Mouse (Mus musculus): ENCODE results near the gene Kcnf1.

The Kcnf1 gene

DNA sequence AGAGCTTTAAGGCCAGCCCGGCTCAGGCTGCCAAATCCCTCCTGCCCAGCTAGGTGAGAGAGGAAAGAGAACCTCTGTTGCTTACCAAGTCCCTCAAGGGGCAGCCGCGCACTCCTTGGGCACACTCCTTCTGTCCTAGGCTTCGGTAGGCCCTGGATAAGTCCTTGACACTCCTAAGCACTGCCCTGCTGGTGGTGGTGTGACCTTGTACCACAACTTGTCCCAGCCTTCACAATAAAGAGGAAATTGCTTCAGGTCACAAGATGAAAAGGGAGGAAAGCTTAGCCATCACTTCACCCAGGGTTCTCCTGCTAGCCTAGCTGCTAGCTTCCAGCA lies at the start of gene Kcnf1:
TSS of gene Kcnf1 (minus strand) at position 132 of the 336 bp plus-strand sequence.
- in situ Hi-C loops (cut with MboI; ENCODE audit: low pct_unique_long_range_greater_than_20kb in 1 of 2, low sequenced_read_pairs in 2 of 2, unreplicated experiment in 1 of 2) = no loop called here

DNA sequence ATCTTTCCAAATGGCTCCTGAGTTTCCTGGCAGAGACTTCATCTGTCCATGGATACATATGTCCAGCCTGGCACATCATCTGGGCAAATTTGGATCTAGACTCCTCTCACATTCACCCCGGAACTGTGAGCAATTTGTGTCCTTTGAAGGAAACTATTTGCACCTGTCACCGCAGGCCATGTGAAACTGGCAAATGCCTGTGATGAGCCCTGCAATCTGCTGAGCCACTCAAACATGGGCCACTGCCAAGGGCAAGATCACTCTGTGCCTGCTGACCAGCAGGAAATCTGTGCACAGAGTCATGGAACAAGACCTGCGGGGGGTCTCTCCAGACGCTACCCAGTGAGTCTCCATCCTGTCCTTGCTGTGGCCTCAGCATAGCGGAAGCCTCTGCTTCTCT lies 48.3 kb upstream of the Kcnf1 start:
- in situ Hi-C loops (cut with MboI; ENCODE audit: low pct_unique_long_range_greater_than_20kb in 1 of 2, low sequenced_read_pairs in 2 of 2, unreplicated experiment in 1 of 2) = no loop called here

DNA sequence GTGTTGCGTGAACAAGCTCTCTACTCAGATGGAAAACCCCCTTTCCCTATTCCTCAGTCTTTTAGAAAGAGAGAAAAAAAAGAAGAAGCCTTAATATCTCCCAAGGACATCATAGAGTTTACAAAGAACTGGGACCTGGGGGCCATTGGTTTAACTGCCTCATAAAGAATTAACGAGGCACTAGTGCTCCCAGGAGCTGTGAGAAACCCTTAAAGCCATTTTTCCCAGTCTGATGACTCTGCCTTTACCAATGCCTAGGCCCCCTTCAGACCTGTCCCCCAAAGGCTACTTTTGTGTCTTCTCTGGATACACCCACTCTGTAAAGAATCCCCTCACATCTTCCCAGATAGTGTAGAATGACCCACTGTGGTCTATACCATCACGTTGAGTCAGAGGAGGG lies 46.4 kb upstream of the Kcnf1 start:
- in situ Hi-C loops (cut with MboI; ENCODE audit: low pct_unique_long_range_greater_than_20kb in 1 of 2, low sequenced_read_pairs in 2 of 2, unreplicated experiment in 1 of 2) = loop anchor here in 1 of 2 experiments (25.0 kb wide), 1 partner anchor 186 kb away; no protein-coding TSS in a partner anchor

DNA sequence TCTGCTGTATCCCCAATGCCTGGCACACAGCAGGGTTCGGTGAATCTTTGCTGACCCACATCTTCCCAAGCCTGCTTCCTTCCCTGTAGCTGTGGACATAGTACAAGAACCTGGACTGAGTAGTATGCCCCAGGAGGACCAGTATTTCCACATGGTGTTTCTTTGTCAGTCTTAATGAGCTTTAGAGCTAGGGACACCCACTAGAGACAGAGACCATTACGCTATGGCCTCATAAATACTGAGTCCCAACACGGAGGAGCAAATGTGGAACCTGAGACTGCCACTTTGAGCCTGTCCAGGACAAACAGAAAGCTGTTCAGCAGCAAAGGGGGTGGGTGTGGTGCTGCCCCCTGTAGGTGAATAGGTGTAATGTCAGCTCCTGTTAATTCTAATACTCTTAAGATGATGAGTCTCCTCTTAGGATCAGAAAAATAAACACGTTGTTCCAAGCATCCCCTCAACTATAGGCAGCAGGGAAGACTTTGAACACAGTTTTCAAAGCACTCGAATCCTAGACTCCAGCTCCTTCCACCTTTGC lies 45.3 kb upstream of the Kcnf1 start:
- in situ Hi-C loops (cut with MboI; ENCODE audit: low pct_unique_long_range_greater_than_20kb in 1 of 2, low sequenced_read_pairs in 2 of 2, unreplicated experiment in 1 of 2) = loop anchor here in 1 of 2 experiments (25.0 kb wide), 1 partner anchor 185 kb away; no protein-coding TSS in a partner anchor

DNA sequence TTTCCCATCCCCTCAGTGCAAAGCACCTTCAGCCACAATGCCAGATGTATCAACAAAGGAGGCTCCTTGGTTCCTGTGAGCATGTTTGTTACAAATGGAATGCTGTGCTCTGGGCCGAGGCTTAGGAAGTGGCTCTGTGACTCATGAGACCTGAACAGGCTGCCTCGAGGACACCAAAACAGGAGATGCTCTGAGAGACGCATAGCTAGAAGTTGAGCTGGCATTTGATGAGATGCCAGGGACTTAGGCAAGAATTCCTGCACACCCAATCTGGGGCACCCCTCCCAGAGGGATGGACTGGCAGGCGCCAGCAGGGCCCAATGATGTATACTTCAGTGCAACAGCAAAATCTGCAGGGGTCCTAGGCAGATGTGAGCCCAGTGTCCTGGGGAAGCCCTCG lies 43.9 kb upstream of the Kcnf1 start:
- in situ Hi-C loops (cut with MboI; ENCODE audit: low pct_unique_long_range_greater_than_20kb in 1 of 2, low sequenced_read_pairs in 2 of 2, unreplicated experiment in 1 of 2) = loop anchor here in 1 of 2 experiments (25.0 kb wide), 1 partner anchor 183 kb away; no protein-coding TSS in a partner anchor

DNA sequence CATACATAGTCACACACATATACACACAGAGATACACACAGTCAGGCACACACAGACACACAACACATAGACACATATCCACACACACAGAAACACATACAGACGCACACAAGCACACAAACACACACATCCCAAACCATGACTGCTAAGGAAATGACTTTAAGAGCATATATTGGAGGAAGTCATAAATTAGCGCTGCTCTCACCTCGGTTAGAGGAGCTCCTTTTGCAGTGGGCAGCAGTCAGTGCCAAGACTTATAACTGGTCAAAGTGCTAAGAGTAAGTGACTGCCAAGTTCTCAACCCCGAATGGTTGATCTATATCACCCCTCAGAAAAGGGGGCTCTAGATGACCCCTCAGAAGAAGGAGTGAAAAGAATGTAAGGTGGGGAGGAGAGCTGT lies 42.4 kb upstream of the Kcnf1 start:
- in situ Hi-C loops (cut with MboI; ENCODE audit: low pct_unique_long_range_greater_than_20kb in 1 of 2, low sequenced_read_pairs in 2 of 2, unreplicated experiment in 1 of 2) = loop anchor here in 1 of 2 experiments (25.0 kb wide), 1 partner anchor 182 kb away; no protein-coding TSS in a partner anchor

DNA sequence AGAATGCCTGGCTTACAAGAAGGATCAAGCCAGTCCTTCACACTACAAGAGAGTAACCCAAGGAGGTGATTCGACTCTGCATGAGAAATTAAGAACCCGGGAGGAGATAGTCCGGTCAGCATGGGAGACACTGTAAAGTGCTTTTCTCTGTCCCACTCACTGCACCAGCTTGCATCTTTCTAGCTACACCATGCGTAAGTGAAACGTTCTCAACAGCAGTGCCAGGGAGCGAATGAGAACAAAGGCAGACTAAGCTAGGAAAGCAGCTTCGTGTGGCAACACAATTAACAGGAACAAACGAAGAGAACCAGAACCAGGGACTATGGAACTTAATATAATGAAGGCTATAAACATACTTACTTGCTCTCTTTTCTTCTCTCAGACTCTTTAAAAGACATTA lies 41.7 kb upstream of the Kcnf1 start:
- in situ Hi-C loops (cut with MboI; ENCODE audit: low pct_unique_long_range_greater_than_20kb in 1 of 2, low sequenced_read_pairs in 2 of 2, unreplicated experiment in 1 of 2) = loop anchor here in 1 of 2 experiments (25.0 kb wide), 1 partner anchor 181 kb away; no protein-coding TSS in a partner anchor

DNA sequence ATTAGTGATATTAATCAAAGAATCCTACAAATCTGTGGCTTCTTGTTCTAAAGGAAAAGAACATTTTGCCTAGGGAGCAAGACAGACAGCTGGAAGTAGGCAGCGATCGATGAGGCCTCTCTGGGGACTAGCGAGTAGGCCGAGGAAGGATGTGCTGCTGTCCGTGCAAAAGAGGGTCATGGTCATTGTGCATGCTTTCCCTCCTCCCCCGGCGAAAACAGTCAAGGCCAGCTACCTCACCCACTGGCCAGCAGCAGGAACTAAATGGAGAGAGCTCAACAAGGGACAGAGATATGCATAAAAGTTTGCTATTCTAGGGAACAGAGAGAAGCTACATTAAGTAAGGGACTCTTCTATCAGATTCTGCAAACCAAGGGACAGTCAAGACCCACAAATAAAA lies 39.1 kb upstream of the Kcnf1 start:
- in situ Hi-C loops (cut with MboI; ENCODE audit: low pct_unique_long_range_greater_than_20kb in 1 of 2, low sequenced_read_pairs in 2 of 2, unreplicated experiment in 1 of 2) = loop anchor here in 1 of 2 experiments (25.0 kb wide), 1 partner anchor 178 kb away; no protein-coding TSS in a partner anchor

DNA sequence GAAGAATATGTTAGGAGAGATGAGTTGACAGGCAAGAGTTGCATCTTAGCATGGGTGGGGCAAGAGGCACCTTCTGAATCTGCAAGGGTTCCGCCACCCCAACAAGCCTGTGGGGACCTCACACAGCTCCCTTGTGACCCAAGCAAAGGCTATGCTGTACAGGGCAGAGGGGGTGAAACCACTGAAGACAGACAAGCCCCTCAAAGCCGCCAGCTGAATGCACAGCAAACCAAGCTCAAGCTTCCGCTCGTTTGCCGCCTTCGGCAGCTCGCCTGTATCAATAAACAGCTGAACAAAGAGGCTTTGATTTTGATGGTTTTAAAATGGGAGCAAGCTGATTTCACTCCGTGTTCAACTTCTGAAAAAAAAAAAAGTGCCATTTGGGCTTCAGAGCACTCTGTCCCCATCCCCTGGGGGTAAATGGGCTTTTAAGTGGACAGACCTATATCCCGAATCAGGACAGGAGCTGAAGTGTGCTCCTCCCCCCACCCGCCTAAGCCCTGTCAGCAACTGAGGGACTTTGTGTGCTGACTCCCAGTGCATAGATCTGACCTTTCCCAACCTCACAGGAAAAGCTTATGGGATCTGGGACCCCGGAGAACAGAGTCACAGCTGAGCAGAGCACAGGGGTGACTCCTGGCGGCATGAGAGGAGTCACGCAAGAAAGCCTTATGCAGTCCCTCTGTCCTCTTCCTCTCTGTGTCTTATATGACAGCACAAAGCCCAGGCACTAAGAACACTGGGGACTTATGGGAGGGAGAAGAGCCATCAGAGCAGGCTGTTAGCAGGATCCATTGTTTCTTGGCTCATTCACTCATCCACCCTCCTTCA lies 26.0 kb upstream of the Kcnf1 start:
- in situ Hi-C loops (cut with MboI; ENCODE audit: low pct_unique_long_range_greater_than_20kb in 1 of 2, low sequenced_read_pairs in 2 of 2, unreplicated experiment in 1 of 2) = loop anchor here in 1 of 2 experiments (25.0 kb wide), 1 partner anchor 165 kb away; no protein-coding TSS in a partner anchor

DNA sequence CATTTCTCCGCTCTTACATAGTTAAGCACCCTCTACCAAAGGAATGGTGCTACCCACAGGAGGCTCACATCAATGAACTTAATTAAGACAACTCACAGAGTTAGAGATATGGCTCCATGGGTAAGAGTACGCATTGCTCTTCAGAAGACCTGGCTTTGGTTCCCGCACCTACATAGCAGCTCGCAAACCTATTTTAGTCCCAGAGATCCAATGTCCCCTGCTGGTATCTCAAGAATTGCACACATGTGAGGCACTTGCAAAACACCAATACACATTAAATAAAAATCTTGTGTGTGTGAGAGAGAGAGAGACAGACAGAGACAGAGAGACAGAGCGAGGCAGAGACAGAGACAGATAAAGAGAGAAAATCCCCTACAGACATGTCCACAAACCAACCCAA lies 21.9 kb upstream of the Kcnf1 start:
- in situ Hi-C loops (cut with MboI; ENCODE audit: low pct_unique_long_range_greater_than_20kb in 1 of 2, low sequenced_read_pairs in 2 of 2, unreplicated experiment in 1 of 2) = no loop called here

DNA sequence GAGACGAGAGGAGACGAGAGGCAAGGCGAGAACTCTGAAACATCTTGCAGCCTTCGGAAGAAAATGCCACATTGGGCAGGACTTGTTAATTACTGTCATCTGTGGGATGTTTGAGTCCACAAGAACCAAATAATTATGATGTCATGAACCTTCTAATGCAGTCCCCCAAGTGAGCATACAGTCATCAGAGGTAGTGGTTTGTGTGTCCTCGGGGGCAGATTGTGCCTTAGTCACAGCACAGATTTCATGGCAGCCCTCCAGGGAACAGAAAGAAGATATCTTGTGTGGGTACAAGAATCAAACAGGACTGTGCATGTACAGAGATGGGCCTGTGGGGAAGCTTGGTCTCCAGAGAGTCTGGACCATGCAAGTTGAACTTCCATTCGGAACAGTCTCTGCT lies 17.5 kb upstream of the Kcnf1 start:
- in situ Hi-C loops (cut with MboI; ENCODE audit: low pct_unique_long_range_greater_than_20kb in 1 of 2, low sequenced_read_pairs in 2 of 2, unreplicated experiment in 1 of 2) = no loop called here

DNA sequence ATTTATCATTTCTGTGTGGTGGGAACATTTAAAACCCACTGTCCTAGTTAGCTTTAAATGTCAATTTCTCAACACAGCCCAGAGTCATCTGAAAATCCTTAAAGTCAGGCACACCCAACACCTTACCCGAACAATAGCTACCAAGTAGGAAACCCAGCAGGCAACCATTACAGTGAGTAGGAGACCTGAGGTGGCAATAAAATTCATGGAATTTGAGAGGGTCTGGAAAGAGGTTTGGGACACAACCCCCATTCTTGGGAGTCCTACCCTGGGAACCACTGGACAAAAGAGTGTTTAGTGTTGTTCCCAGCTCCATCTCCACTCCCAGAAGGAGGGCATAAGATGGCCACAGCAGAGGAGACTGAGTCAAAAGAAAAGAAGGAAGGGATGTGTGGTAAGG lies 16.6 kb upstream of the Kcnf1 start:
- in situ Hi-C loops (cut with MboI; ENCODE audit: low pct_unique_long_range_greater_than_20kb in 1 of 2, low sequenced_read_pairs in 2 of 2, unreplicated experiment in 1 of 2) = no loop called here

DNA sequence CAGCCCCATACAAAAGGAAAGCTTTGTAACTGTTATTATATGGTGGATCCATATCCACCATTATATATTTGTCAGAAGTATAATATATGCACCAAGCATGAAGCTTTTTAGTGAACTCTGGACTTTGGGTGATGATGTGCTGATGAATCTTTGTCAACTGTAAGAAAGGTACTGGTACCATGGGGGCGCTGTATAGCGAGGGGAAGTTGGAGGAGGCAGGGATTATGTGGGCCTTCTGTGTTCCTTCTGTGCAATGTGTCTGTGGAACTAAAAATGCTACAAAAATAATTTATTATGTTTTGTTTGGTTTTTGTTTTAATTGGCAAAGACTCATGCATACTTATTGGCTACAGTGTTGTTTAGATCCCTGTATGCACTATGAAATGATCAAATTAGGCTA lies 16.2 kb upstream of the Kcnf1 start:
- in situ Hi-C loops (cut with MboI; ENCODE audit: low pct_unique_long_range_greater_than_20kb in 1 of 2, low sequenced_read_pairs in 2 of 2, unreplicated experiment in 1 of 2) = no loop called here

DNA sequence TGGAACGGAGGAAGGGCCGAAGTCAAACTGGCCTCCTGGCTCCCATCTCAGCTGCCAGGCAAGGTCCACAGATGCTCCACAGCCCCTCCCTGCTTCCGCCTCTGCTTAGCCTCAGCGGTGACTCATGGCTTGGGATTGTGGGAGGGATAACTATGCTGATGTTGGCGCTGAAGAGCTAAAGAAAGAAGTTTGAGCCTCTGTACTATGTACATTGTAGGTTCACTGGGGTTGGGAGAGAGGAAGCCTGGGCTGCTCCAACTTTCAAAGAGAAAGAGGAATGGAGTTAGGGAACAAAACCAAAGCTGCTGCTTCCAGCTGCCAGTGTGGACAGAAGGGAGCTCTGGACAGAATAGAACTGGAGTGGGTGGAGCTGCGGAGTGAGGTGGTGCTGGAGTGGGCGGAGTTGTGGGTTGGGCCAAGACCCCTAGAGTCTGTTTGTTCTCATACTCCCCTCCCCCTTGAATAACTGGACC lies 7.7 kb upstream of the Kcnf1 start:
- in situ Hi-C loops (cut with MboI; ENCODE audit: low pct_unique_long_range_greater_than_20kb in 1 of 2, low sequenced_read_pairs in 2 of 2, unreplicated experiment in 1 of 2) = no loop called here

DNA sequence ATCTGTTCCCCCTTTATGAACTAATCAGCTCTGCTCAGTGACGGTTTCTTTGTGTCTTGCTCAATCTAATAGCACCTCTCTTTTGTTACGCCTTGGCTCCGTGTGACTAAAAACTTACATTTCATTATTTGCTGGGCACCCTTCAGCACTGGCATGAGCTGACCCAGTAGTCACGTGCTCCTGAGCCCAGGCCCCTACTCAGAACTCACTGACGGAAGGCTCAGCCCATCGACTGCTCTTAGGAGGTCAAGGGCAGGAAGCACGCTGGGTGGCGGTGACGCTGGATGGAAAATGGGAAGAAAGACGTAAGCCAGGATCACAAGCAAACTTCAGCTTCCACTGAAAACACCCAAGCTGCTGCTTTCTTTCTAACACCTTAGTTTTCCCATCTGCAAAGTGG lies 7.1 kb upstream of the Kcnf1 start:
- in situ Hi-C loops (cut with MboI; ENCODE audit: low pct_unique_long_range_greater_than_20kb in 1 of 2, low sequenced_read_pairs in 2 of 2, unreplicated experiment in 1 of 2) = no loop called here

DNA sequence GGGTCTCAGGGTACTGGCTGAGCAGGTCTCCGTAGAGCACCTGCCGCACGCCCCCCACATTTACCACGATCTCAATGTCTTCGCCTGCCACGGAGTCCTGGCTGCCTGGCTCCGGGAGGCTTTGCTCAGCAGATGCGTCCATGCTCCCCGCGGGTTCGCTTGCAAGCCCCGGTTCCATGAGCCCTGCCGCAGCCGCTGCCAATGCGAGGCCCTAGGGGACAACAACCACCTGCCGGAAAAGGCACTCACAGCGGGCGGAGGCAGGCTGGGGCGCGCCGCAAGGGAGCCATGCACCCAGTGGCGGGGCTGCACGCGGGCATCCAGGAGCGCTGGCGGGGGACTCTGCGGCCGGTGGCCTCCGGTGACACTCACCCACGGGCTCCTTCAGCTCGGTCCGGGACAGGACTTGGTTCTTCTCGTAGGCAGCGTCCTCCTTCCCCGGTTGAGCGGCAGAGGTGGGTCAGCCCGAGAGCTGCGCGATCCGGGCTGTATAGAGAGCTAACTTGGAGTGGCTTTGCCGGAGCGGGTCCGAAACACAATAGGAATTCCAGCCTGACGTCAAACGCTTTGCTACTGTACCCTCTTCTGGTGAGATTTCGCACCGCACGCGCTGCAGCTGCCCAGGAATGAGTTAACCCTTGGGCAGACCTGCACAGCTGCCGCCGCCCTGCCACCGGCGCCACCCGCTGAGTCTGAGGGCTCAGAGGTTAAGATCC lies 489 bp downstream of the Kcnf1 start:
- in situ Hi-C loops (cut with MboI; ENCODE audit: low pct_unique_long_range_greater_than_20kb in 1 of 2, low sequenced_read_pairs in 2 of 2, unreplicated experiment in 1 of 2) = no loop called here

DNA sequence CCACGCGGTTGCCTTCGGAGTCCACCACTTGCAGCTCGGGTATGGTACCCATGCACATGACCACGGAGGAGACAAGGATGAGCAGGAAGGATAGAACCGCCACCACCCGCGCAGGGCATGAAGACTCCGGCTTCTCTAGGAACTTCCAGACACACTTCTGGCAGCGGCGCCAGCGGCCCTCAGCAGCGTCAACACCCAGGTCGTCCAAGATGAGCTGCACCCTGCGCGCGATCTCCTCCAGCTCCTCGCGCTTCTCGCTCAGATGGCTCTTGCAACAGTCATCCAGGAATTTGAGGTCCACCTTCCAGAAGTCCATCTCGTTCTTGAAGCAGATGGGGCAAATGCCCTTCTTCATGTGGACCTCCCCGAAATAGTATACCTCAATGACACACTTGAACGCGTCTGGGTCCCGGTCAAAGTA lies 1.1 kb downstream of the Kcnf1 start:
- in situ Hi-C loops (cut with MboI; ENCODE audit: low pct_unique_long_range_greater_than_20kb in 1 of 2, low sequenced_read_pairs in 2 of 2, unreplicated experiment in 1 of 2) = no loop called here

DNA sequence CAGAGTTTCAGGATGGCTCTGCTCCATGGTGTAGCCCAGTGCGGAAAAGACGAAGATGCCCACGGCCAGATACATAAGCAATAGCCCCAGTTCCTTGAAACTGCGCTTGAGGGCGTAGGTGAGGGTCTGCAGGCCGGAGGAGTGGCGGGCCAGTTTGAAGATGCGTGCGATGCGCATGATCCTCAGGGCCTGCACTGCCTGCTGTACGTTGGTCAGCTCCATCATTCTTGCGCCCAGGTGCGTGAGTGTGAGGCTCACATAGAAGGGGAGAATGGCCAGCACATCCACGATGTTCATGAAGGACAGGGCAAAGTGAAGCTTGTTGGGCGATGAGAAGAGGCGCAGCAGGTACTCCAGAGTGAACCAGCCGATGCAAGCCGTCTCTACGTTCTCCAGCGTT lies 1.6 kb downstream of the Kcnf1 start:
- in situ Hi-C loops (cut with MboI; ENCODE audit: low pct_unique_long_range_greater_than_20kb in 1 of 2, low sequenced_read_pairs in 2 of 2, unreplicated experiment in 1 of 2) = no loop called here

Data from mouse embryonic stem cell (cell line).